Mouse (Mus musculus) skeletal muscle tissue, adult 2 months (tissue): ENCODE results near the gene Arhgap19.

Experiments used
- DNase-seq: peaks from one replicate; pipeline ENCODE4 v3.0.0-alpha.2; 2012; ENCODE audit warnings: low read depth, low spot score

The Arhgap19 gene

GRCm38 (mm10) chr19:41743396-41743795 lies 58.5 kb downstream of the Arhgap19 start, which contains the start of gene Slit1:
TSS of gene Slit1 (minus strand) at chr19:41743665.
- DNase-seq: no peak

GRCm38 (mm10) chr19:41738896-41739295 lies 63.0 kb downstream of the Arhgap19 start:
- no peak for DNase-seq

- DNase-seq: no peak
These were observed 63.4 kb downstream of the Arhgap19 start for GRCm38 (mm10) chr19:41738429-41738805.

GRCm38 (mm10) chr19:41737657-41738428 lies 64.0 kb downstream of the Arhgap19 start:
- no peak for DNase-seq

- no peak for DNase-seq
These were observed 67.2 kb downstream of the Arhgap19 start for GRCm38 (mm10) chr19:41734685-41735084.

- DNase-seq: no peak
These were observed 76.4 kb downstream of the Arhgap19 start for GRCm38 (mm10) chr19:41725491-41725890.

GRCm38 (mm10) chr19:41724831-41725470 lies 76.9 kb downstream of the Arhgap19 start:
- no peak for DNase-seq

GRCm38 (mm10) chr19:41723337-41723736 lies 78.5 kb downstream of the Arhgap19 start:
- DNase-seq: no peak

- no peak for DNase-seq
These were observed 82.4 kb downstream of the Arhgap19 start for GRCm38 (mm10) chr19:41719436-41719835.
